Mouse (Mus musculus) MEL (cell line): ENCODE data around the gene Arrb2.

Source experiments
- BHLHE40 ChIP-seq: IDR thresholded peaks from 2 replicates; pipeline ENCODE4 v1.6.1; 2012; ENCODE audit warnings: low read depth, mild to moderate bottlenecking, inconsistent platforms, low read length, improper control_type of control experiment, borderline replicate concordance
- NRF1 ChIP-seq: IDR thresholded peaks from 2 replicates; pipeline ENCODE4 v1.6.1; 2014; ENCODE audit warnings: low read depth, mild to moderate bottlenecking, inconsistent platforms, low read length, improper control_type of control experiment, moderate library complexity; ENCODE audit not compliant: poor library complexity, insufficient read depth, severe bottlenecking
- POLR2A ChIP-seq, 2 experiments: IDR thresholded peaks; 2 replicates each; pipeline ENCODE4 v1.6.1; 2011 to 2012; ENCODE audit warnings: low read length in 2 of 2, mild to moderate bottlenecking in 2 of 2, control low read depth in 1 of 2, improper control_type of control experiment in 1 of 2, low read depth in 1 of 2, moderate library complexity in 1 of 2; ENCODE audit not compliant: control insufficient read depth in 1 of 2, insufficient read depth in 1 of 2, poor library complexity in 1 of 2

- no peak for TF ChIP-seq BHLHE40
- no peak for TF ChIP-seq NRF1
- peak in 1 of 2 experiments; percentile 41; a peak in 1 of 4 replicates for TF ChIP-seq POLR2A (IDR thresholded peaks at IDR 0.05; ENCODE audit: control insufficient read depth in 1 of 2, insufficient read depth in 1 of 2, low read depth in 1 of 2, low read length in 2 of 2, poor library complexity in 1 of 2)
Observed at GRCm38 (mm10) chr11:70447373-70447772, 14.9 kb downstream of the Arrb2 start.
